Mouse (Mus musculus) retina, adult 2 months (tissue): Measurements from ENCODE around the gene 4933428M09Rik.
"Not testable (repeated sequence)": the region's sequence is repeated elsewhere in the genome, so short reads cannot be mapped to it uniquely, and the experiment has no call there.

Source experiments
- DNase-seq: peaks from one replicate; pipeline ENCODE4 v3.0.0-alpha.2; 2012; ENCODE audit warnings: low read depth, low spot score

Gene 4933428M09Rik

DNA sequence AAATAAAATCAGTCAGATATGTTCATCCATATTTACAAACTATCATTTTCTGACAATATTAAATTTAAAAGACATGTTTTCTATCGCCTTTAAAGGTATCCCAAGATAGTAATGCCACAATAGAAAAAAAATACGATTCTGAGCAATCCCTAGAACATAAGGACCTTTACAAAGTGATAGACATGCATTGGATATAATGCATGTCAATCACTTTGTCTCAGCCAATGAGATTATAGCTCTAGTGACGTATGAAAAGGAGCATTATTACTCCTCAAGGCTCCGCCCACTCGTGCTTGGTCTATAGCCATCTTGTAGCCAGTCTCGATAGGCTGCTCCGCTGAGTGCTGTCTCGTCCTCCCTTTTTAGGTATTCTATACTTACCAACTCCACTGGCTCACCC is at the start of gene 4933428M09Rik:
TSS of gene 4933428M09Rik (plus strand) at position 301 of the 400 bp plus-strand sequence.
- DNase-seq: no peak

GRCm38 (mm10) chrX:139134031-139134430 is 45.0 kb upstream of the 4933428M09Rik start:
- no peak for DNase-seq

DNA sequence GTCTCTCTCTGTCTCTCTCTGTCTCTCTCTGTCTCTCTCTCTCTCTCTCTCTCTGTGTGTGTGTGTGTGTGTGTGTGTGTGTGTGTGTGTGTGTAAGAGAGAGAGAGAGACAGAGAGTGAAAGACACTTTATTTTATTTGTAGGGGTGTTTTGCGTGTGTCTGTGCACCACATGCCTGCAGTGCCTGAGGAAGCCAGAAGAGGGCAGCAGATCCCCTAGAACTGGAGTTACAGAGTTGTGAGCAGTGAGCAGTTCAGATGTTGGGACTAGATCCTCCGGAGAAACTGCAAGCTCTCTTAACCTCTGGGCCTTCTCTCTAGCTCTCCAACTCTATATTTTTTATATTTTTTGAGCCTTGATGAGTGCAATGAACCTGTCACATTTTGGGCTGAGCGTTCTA is 12.5 kb downstream of the 4933428M09Rik start:
- not testable (repeated sequence) for DNase-seq

- DNase-seq: no peak
Measured at GRCm38 (mm10) chrX:139194572-139195279, 15.7 kb downstream of the 4933428M09Rik start.

- DNase-seq: not testable (repeated sequence)
Measured at GRCm38 (mm10) chrX:139209191-139209828, 30.3 kb downstream of the 4933428M09Rik start.

DNA sequence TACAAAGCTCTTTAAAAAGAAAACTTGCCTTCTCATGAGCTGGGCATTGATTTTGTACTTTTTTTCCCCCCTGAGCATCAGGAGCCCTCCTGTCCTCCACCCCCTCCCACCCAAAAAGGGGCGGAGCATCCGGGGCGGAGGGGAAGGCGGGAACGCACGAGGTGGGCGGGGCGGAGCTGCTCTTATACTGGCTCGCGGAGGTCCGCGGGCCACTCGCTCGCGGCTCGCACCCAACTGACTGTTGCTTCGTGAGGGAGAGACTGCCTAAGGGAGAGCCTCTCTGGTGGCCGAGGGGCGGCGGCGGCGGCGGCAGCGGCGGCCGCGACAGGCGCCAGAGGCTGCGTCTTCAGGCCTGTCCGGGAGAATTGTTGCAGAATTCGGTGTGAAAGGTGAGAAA is 30.8 kb downstream of the 4933428M09Rik start, which contains the start of gene Mum1l1:
TSS of gene Mum1l1 (plus strand) at position 214 of the 397 bp plus-strand sequence.
- DNase-seq: no peak

DNA sequence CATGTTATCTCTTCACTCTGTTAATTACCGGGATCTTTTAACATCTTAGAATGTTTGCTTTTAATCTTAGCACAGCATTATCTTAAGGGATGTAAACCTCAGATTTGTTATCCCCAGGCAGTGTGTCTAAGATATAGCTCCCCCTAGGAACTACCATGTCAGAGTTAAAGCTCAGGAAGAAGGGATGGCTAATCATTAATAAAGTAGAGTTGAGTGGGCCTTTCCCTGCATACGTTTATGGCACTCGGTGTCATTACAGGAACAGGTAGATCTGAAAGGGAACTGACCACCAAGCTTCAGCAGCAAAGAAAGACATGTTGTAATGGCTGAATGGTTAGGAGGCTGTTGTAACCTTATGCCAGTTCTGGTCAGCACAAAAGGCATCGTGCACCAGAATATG is 35.7 kb downstream of the 4933428M09Rik start:
- no peak for DNase-seq

DNA sequence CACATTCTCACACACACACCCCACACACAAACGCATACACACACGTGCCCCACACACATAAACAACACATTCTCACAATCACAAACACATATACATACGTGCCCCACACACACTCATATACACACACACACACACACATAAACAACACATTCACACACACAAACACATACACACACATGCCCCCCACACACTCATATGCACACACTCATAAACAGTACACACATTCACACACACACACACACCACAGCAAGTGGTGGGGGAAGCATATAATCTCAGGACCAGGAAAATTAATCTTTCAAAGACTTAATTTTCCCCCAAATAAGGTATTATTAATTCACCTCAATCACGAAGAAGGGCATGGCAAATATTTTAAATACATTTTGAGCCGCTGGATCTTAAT is 37.4 kb downstream of the 4933428M09Rik start:
- no peak for DNase-seq

DNA sequence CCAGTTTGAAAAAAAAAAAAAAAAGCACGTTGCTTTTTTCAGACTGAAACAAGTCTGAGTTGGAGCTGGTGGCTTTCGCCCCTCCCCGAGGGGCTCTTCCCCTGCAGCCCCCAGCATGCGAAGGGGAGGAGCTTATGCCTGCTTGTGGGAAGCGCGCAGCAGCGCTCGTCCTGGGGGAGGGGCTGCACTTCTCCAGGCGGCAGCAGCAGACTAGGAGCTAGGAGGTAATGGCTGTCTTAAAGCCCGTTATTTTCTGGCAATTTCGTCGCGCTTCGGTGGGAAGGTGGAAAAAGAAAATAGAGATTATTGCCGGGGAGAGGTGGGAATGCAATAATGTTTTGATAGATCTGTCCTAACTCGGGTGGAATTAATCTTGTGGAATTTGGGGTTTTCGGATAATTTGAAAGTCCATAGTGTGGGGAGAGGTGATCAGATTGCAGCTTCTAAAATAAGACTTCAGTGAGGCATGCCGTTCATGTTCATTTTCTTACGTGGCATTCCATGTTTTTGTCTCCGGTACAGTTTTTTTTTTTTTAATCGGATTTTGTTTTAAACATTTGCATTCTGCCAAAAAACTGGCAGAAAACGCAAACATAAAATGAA is 38.1 kb downstream of the 4933428M09Rik start:
- no peak for DNase-seq

DNA sequence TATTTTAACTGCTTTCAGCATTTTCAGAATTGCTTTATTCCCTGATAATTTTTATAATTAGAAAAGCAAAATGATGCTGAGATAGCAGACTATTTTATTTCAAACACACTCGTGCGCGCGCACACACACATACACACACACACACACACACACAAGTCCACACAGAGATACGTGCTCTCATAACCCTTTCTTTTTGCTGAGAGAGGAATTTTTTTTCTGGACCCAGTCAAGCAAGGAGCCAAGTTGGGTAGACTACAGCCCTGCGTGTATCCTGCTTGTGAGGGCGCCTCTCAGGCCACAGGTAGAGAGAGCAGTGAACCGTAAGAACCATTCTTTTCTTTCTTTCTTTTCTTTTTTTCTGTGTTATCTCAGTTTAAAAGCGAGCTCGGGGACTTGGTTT is 38.7 kb downstream of the 4933428M09Rik start:
- no peak for DNase-seq

DNA sequence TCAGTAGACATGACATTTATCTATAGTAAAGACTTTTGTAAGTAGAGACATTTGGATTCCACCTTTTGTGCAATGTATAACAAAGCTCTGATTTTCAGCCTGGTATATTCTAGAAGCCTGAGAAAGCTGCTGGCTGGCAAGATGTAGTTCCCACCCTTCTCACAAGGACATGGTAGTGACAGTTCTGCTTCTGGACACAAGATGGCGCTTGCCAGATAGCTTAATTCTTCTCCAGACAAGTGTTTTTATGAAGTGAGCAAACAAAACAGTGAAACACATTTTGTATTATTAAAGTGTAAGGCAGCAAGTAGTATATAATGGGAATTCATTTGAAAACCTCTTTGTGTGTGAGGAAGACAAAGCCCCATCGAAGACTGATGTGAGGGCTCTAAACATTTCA is 40.0 kb downstream of the 4933428M09Rik start:
- DNase-seq: no peak

DNA sequence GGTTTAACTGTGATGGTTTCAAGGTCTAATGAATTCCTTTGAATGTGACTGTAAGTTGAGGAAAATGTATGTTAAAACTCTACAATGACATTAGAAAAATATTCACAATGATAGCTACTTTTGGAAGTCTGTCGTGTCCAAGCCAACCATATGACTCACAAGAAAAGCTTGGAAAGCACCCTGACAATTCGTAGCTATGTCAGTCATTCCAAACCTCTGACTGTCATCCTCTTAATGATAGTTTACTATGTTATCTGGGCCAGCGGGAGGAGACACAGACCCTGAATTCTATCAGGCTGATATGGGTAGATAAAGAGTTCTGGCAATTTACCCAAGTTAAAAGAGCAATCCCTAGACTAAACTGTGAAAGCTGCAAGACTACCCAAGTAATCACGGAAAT is 41.8 kb downstream of the 4933428M09Rik start:
- no peak for DNase-seq

DNA sequence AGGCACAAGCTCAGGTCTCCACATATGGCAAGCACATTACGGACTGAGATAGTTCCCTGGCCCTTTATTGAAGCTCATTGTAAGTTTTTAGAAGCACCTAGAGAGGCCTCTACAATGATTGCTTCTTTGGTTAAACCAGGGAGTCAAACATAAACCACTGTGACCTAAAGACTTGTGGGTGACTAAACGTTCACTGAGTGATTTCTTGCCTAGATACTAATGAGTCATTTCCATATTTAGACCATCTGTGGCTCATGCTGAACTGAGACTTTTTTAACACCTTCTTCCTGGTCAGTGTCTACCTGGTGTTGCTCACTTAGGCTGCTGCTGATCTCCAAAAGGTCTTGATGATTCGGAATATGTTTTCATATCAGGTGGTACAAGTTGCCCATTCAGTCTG is 42.9 kb downstream of the 4933428M09Rik start:
- DNase-seq: no peak
